Mouse (Mus musculus) embryonic fibroblast, embryonic 13.5 days (primary cell): Measurements from ENCODE around the gene Etnppl. TPM values are rescaled to one million over a fixed set of nuclear protein-coding genes. Genes with fewer than 3 reads are reported as not detected.

Experiments
- H3K27ac ChIP-seq: 2 replicates; pipeline ENCODE4 v1.5.1; 2012; ENCODE audit warnings: low read length, control low read depth, inconsistent platforms; ENCODE audit not compliant: insufficient read depth
- H3K4me1 ChIP-seq: 2 replicates; pipeline ENCODE4 v1.6.1; 2011; ENCODE audit warnings: low read length; ENCODE audit not compliant: control insufficient read depth, insufficient read depth
- H3K4me3 ChIP-seq: 2 replicates; pipeline ENCODE4 v1.5.1; 2011; ENCODE audit warnings: mild to moderate bottlenecking, control low read depth, low read length; ENCODE audit not compliant: insufficient read depth
- CTCF ChIP-seq: IDR thresholded peaks from 2 replicates; pipeline ENCODE4 v1.5.1; 2011; ENCODE audit warnings: mild to moderate bottlenecking, control low read depth, low read length, moderate library complexity, borderline replicate concordance; ENCODE audit not compliant: insufficient read depth
- POLR2A ChIP-seq: IDR thresholded peaks from 2 replicates; pipeline ENCODE4 v1.6.1; 2011; ENCODE audit warnings: low read depth, mild to moderate bottlenecking, control low read depth, low read length, moderate library complexity
- polyA plus RNA-seq: library from polyadenylated mRNA; stranded (reverse); fragments of >200 nt; gene quantifications from 2 replicates; pipeline ENCODE4 v1.2.4, GENCODE M21; 2011; ENCODE audit warnings: low read depth; ENCODE audit not compliant: missing spikeins, insufficient read length

Etnppl gene
- not detected in 2 replicates for polyA plus RNA-seq

DNA sequence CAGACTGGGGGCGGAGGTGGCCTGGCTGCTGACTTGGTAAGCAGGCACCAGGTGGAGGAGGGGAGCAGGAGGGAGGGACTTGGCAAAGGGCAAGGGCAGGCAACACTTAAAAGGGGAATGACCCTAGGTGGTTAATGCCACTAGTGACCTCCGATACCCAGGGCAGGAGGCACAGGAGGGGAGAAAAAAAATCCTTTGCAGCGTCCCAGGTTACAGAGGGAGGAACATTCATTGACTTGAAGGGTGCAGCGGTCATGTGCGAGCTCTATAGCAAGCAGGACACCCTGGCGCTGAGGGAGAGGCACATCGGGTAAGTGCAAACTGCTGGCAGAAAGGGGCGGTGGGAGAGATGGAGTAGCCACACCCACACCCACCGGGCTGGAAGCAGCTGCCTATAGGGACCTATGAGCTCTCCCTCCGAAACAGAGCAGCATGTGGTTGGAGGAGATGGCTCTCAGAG lies at the start of gene Etnppl:
Gene Etnppl, plus strand, starts transcription at position 10 of the 460 bp plus-strand sequence.
- Histone ChIP-seq H3K27ac (no peak within 1 kb of the TSS), H3K4me1 (no peaks in the 10 kb centered on the region), H3K4me3 (no peak within 1 kb of the TSS)
- TF ChIP-seq CTCF (no peak), POLR2A (no peak)

DNA sequence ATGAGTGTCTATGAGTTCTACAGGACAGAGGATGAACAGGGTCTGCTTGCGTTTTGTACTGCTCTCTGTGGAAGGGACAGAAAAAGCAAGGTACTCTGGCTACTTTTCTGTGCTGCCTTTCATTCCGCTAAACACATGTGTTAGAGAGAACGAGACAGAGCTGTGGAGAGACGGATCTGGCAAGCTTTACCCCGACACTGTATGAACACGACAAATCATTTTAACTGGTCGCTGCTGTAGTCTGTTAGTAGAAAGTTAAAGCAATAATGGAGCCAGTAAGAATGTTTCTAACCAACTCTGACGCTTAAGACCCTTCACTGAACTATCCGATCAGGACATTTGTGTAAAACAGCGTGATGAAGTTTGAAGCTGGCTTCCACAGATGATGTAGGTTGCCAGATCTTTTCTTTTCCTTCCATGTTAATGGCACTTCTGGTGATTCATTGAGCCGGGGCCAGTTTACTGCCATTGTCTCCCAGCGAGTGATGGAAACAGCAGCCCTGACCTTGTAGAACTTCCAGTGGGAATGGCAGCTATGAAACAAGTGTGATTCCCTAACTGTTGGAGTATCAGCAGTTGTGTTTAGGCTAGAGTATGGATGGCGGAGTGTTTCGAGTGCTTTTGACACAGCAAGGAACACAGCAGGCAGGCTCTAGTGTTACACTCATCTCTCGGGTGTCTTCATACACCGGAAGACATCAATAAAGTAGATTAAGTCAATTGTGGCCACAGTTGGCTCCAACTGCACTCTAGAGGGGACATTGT lies 48.7 kb upstream of the Etnppl start:
- no peak for TF ChIP-seq POLR2A
- no peak for TF ChIP-seq CTCF
- H3K4me3 ChIP-seq, result no peak overlapping the region
- H3K4me1 ChIP-seq, result no peaks in the 10 kb centered on the region
- no peak overlapping the region for H3K27ac ChIP-seq

DNA sequence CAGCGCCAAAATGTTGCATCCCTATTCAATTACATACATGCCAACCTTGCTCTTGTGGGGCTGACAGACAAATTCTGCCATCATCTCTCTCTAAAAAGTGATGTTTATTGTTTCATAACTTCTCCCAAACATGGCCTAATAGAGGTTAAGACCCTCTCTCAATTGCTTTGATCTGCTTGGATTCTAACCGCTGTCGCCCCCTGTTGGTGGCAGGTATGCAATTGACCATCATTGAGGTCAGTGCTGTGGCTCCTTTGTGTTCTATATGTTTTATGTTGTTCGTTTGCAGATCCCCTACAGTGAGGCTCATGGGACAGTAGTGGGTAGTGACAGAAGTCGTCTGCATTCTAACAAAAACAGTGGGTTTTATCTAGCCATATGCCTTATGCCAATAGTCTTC lies 44.0 kb upstream of the Etnppl start:
- TF ChIP-seq POLR2A (no peak), CTCF (no peak)
- H3K4me3 ChIP-seq, result no peak overlapping the region
- no peak overlapping the region for H3K27ac ChIP-seq
- H3K4me1 ChIP-seq, result no peaks in the 10 kb centered on the region

DNA sequence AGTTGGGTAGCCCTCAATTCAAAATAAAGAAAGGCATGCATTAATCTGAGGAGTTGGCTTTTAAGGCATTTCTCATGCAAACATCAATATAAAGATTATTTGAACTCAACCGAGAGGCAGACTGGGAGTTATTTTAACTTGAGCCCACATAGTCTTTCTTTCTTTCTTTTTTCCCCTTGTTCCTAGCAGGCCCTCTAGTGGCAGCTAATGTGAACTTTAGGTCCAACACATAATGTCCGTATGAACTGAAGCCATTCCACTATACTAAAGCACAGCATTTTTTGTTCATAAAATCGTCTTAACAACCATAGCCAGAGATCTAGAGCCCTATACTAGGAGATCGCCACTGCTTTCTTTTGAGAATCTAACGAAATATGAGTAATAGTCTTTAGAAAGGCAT lies 42.6 kb upstream of the Etnppl start:
- H3K27ac ChIP-seq, result no peak overlapping the region
- H3K4me3 ChIP-seq, result no peak overlapping the region
- H3K4me1 ChIP-seq, result no peaks in the 10 kb centered on the region
- no peak for TF ChIP-seq CTCF
- TF ChIP-seq POLR2A, result no peak

DNA sequence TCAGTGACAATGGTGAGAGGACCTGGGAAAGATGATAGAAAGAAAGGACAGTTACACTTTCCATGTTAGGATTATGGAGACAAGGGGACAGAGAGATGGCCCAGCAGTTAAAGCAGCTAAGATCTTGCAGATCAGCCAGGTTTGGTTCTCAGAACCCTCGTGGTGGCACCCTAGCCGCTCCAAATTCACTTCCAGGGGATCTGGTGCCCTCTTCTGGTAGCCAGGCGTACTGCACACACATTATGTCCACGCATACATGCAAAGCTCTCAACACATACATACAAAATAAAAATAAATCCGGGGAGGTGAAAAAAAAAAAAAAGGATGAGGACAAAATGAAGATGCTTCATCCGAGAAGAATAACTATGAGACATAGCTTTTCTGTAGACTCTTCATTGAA lies 40.6 kb upstream of the Etnppl start:
- no peak overlapping the region for H3K4me3 ChIP-seq
- peak; percentile 54; the same call in 1 of the 2 replicates for TF ChIP-seq CTCF
- TF ChIP-seq POLR2A, result no peak
- no peaks in the 10 kb centered on the region for H3K4me1 ChIP-seq
- no peak overlapping the region for H3K27ac ChIP-seq

DNA sequence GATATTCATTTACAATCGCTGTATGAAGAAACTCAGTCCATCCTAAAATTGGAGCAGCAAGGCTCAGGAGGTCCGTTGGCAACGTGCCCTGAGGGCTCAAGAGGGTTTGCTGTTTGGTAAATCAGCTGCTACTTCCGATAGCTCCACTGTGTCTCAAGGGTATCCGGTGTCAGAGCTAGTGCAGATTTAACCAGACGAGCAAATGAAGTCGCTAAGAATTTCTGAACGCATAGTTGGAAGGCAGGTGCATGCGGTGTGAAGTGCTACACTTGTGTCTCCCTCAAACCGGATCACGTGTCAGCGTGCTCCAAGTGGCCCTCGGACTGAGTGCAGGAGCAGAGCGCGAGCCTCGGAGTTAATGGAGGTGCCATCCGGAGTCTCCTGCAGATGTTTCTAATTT lies 37.7 kb upstream of the Etnppl start:
- no peak overlapping the region for H3K27ac ChIP-seq
- H3K4me3 ChIP-seq, result no peak overlapping the region
- TF ChIP-seq CTCF (no peak), POLR2A (no peak)
- H3K4me1 ChIP-seq, result no peaks in the 10 kb centered on the region

DNA sequence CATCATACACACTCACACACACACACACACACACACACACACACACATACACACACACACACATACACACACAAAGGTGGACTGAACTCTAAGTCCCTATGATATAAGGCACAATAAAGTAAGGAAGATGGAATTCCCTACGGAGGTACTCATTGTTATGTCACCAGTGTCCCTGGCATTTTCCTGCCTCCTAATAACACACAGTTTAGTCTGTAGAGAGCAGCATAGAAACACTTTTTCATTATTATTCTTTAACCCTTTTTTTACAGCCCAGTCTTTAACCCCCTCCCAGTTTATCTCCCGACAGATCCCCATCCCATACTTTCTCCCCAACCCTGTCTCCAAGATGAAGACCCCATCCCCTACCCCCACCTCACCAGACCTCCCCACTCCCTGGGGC lies 35.7 kb upstream of the Etnppl start:
- no peak overlapping the region for H3K4me3 ChIP-seq
- no peak overlapping the region for H3K27ac ChIP-seq
- H3K4me1 ChIP-seq, result no peaks in the 10 kb centered on the region
- TF ChIP-seq CTCF (no peak), POLR2A (no peak)

DNA sequence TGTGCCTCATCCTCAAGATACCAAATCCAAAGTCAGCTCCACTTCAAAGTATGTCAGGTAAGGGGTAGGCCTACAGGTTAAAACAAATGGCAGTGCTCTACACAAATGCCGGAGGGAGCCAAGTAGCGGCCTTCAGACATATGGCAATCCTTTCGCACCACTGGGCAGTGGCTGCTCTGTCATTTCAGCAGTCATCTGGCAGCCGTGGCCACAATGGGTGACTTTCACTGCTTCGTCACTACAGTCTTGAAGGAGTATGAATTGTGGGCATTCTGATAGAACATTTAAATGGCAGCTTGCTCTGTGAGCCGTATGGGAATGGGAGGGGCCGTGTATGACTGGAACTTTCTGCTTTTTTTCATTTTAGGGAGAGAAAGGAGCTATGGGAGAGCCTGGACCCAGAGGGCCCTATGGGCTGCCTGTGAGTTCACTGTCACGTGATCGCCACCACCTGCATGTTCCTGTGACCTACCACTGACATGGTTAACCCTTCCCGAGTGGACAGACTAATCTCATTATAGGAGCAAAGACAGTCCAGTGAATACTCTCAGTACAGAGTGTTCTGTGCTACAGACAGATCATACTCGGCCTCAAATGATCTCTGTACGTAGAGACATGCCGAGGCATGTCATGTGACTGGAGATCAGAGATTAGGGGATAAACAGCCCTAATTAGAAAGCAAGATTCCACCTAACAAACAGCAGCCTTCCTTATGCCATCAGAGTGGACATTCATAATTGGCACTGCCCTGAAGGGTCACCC lies 34.2 kb upstream of the Etnppl start:
- Histone ChIP-seq H3K27ac (no peak overlapping the region), H3K4me1 (no peaks in the 10 kb centered on the region), H3K4me3 (no peak overlapping the region)
- no peak for TF ChIP-seq CTCF
- TF ChIP-seq POLR2A, result no peak

DNA sequence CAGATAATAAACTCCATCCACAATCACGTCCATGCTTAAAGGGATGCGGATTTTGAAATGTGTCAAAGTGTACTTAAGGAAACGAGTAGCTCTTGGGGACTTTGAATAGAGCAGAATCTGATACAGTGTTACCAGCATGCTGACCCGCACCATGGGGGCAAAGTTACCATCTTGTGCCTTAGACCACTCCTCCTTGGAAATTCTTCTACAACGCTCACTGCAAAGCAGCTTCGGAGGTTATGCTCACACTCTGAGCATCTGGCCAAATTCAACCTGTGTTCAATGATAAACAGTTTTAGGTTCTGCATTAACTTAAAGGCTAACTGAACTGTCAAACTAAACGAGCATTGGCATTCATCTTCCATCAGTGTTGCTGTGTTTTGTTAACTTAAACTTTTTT lies 33.2 kb upstream of the Etnppl start:
- no peak overlapping the region for H3K27ac ChIP-seq
- H3K4me3 ChIP-seq, result no peak overlapping the region
- no peaks in the 10 kb centered on the region for H3K4me1 ChIP-seq
- no peak for TF ChIP-seq CTCF
- no peak for TF ChIP-seq POLR2A

DNA sequence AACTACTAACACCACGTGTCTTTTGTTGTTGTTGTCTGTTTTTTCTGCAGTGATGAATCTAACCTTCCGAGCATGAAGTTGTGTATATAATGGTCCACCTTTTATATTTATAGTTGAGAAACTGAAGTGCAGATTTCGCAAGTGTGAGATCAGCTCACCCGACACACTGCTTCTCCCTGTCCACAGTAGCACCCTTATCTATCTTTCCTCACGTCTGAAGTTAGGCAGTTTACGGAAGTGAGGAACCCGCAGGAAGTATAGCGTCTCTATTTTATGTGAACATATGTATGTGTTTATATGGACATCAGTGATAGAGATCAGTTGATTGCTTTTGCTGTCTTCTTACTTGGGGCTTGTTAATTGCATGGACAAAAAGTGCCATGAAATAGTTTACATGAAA lies 22.2 kb upstream of the Etnppl start:
- no peak overlapping the region for H3K4me3 ChIP-seq
- H3K4me1 ChIP-seq, result no peaks in the 10 kb centered on the region
- no peak overlapping the region for H3K27ac ChIP-seq
- TF ChIP-seq POLR2A (no peak), CTCF (no peak)

DNA sequence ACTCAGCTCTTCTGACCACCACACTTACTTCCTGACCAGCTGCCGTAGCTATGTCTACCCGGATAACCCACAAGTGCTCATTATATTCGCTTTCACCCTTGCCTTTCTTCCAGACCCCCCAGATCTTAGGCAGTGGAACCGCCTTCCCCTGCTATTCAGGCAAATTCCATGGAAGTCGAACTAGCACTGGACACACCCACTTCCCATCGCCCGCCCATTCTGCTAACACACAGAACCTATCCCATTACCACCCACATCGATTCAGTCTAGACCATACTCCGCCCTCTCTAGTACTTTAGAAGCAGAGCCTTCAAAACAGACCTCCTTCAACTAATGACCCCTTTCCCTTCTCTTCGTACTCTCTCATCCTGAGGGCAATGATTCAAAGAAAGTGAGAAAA lies 15.8 kb upstream of the Etnppl start:
- TF ChIP-seq POLR2A (no peak), CTCF (no peak)
- Histone ChIP-seq H3K27ac (no peak overlapping the region), H3K4me3 (no peak overlapping the region), H3K4me1 (no peaks in the 10 kb centered on the region)
